Mouse (Mus musculus) limb, embryonic 12.5 days (tissue): ENCODE measurements around the gene Tmprss11a. TPM values are rescaled to one million over a fixed set of nuclear protein-coding genes. Genes with fewer than 3 reads are reported as not detected.

Source experiments
- ATAC-seq: fragments of 200-750 bp; cut with Nextera tagmentation; 2 replicates; pipeline ENCODE4 v1.8.0; 2017; ENCODE audit warnings: low read depth, moderate TSS enrichment; ENCODE audit not compliant: insufficient number of reproducible peaks, insufficient read depth, low FRiP score, low TSS enrichment
- H3K27ac ChIP-seq: fragments of 300-500 bp; sonication (generic); 2 replicates; pipeline ENCODE4 v1.5.1; 2016; ENCODE audit warnings: mild to moderate bottlenecking, moderate library complexity
- H3K27me3 ChIP-seq: fragments of 300-500 bp; sonication (generic); 2 replicates; pipeline ENCODE4 v1.6.1; 2016; ENCODE audit warnings: mild to moderate bottlenecking, moderate library complexity
- H3K36me3 ChIP-seq: fragments of 300-500 bp; sonication (generic); 2 replicates; pipeline ENCODE4 v1.6.1; 2016; ENCODE audit warnings: mild to moderate bottlenecking, moderate library complexity
- H3K4me1 ChIP-seq: fragments of 300-500 bp; sonication (generic); replicated peaks from 2 replicates; pipeline ENCODE4 v1.6.1; 2016
- H3K4me2 ChIP-seq: fragments of 300-500 bp; sonication (generic); 2 replicates; pipeline ENCODE4 v1.6.1; 2016; ENCODE audit warnings: mild to moderate bottlenecking, moderate library complexity
- H3K4me3 ChIP-seq: fragments of 300-500 bp; sonication (generic); replicated peaks from 2 replicates; pipeline ENCODE4 v1.5.1; 2016; ENCODE audit warnings: mild to moderate bottlenecking
- H3K9ac ChIP-seq: fragments of 300-500 bp; sonication (generic); replicated peaks from 2 replicates; pipeline ENCODE4 v1.6.1; 2016; ENCODE audit warnings: mild to moderate bottlenecking, moderate library complexity
- H3K9me3 ChIP-seq: fragments of 300-500 bp; sonication (generic); 2 replicates; pipeline ENCODE4 v1.6.1; 2016; ENCODE audit warnings: mild to moderate bottlenecking, moderate library complexity
- WGBS: fragments of 180-500 bp; shearing (Covaris S2); methylation state at CpG from one replicate; pipeline ENCODE4 v1.1.7; 2016; 5-methylcytosine and 5-hydroxymethylcytosine counted together
- polyA plus RNA-seq: library from polyadenylated mRNA; unstranded; fragments of >200 nt; fragmentation: Nextera tagmentation; extraction: Ambion mirVana; gene quantifications from 2 replicates; pipeline ENCODE4 v1.2.1, GENCODE M21; 2016

Gene Tmprss11a
- polyA plus RNA-seq: not detected in 2 replicates

DNA sequence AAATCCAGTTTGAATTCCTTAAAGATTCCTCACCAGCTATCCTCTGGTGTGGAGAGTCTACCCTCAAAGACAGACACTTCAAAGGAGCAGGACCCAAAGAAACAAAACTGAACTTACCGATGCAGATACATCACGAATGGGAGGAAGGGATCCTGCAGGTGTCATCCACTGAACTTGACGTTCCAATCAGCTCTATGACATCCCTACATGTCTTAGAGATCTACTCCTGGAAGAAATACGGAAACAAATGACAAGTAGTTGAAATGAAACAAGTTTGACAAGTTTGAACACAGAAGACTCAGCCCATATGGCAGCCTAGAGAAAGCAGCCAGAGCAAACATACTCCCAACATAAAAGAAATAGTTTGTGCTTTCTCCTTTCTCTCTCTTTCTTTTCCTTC lies at the start of gene Tmprss11a:
Gene Tmprss11a (minus strand): TSS at position 101 of the 400 bp plus-strand sequence.
- no peak within 1 kb of the TSS for H3K4me2 ChIP-seq
- H3K4me3 ChIP-seq: no peak within 1 kb of the TSS
- no peaks in the 10 kb centered on the region for H3K4me1 ChIP-seq
- H3K36me3 ChIP-seq: no peaks in the 10 kb centered on the region
- H3K9me3 ChIP-seq: no peaks in the 10 kb centered on the region
- no peak within 1 kb of the TSS for H3K27ac ChIP-seq
- no peak within 1 kb of the TSS for H3K9ac ChIP-seq
- no peaks in the 10 kb centered on the region for H3K27me3 ChIP-seq
- 71% methylated on average over 4 of the region's 4 CpGs for WGBS
- ATAC-seq: no peak

DNA sequence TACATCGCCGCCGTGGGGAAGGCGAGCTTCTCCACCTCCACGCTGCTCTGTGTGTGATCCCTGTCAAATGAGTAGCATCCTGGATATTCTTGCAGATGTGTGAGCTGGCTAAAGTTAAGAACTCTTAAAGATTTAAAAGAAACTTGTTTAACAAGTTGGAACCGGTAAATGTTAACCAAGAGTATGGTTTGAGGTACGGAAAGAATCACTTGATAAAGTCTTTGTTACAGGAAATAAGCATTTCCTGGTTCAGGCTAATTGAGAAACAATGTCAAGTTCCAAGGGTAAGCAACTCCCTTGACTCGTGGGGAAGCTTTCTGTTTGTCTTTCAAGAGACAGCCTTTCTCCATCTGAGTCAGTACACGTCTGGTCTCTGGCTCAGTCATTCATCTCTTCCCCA lies 49.7 kb upstream of the Tmprss11a start, which contains the start of gene Tmprss11g:
Gene Tmprss11g (minus strand): TSS at position 101 of the 400 bp plus-strand sequence.
- H3K27me3 ChIP-seq: no peaks in the 10 kb centered on the region
- no peak within 1 kb of the TSS for H3K9ac ChIP-seq
- H3K36me3 ChIP-seq: no peaks in the 10 kb centered on the region
- ATAC-seq: no peak
- H3K4me2 ChIP-seq: no peak within 1 kb of the TSS
- H3K9me3 ChIP-seq: no peaks in the 10 kb centered on the region
- no peak within 1 kb of the TSS for H3K4me3 ChIP-seq
- 76% methylated on average over 9 of the region's 9 CpGs for WGBS
- no peaks in the 10 kb centered on the region for H3K4me1 ChIP-seq
- no peak within 1 kb of the TSS for H3K27ac ChIP-seq

DNA sequence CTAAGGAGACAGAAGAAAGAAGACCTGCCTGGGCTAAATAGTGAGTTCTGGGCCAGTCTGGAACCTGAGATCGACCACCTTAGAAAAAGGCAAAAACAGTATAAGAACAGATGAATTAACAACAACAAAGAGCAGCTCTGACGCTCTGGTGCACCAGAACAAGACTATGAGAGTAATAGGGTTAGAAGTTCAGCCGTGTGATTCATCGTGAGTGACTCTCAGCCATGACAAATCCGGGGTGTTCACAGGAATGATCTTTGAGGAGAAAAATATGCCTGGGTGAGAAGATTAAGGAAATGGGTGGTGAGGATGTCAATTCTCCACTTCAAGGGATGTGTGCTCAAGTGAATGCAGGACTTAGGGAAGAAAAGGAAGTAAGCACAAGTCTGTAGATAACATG lies 42.7 kb upstream of the Tmprss11a start:
- 79% methylated on average over 5 of the region's 5 CpGs for WGBS
- H3K4me1 ChIP-seq: no peaks in the 10 kb centered on the region
- ATAC-seq: no peak

DNA sequence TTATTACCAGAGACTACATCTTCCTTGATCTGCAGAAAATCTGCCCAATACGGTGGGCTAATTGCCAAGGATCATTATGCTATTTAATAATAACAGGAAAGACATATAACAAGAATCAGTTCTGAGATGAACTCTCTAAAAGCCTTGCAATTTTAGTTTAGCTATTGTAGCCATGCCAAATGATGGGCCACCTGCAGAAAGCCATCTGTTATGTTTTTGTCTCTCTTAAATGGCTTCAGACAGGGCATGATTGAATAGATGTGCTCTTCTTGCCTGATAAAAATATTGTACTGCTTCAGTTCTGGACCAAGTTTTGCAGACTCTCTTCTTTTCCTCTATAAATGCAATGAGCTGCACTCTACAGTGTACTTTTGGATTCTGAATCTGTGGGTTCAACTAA lies 24.7 kb upstream of the Tmprss11a start:
- Histone ChIP-seq H3K9ac (no peak overlapping the region), H3K36me3 (no peaks in the 10 kb centered on the region), H3K4me3 (no peak overlapping the region), H3K4me2 (no peak overlapping the region), H3K9me3 (no peaks in the 10 kb centered on the region), H3K27ac (no peak overlapping the region), H3K4me1 (no peaks in the 10 kb centered on the region), H3K27me3 (no peaks in the 10 kb centered on the region)
- WGBS: 77% methylated on average over 1 of the region's 1 CpGs
- ATAC-seq: no peak

More for the DNA sequence above, 42.7 kb upstream of the Tmprss11a start:
- Histone ChIP-seq H3K4me2 (no peak overlapping the region), H3K4me3 (no peak overlapping the region), H3K27ac (no peak overlapping the region), H3K9ac (no peak overlapping the region), H3K9me3 (no peaks in the 10 kb centered on the region), H3K27me3 (no peaks in the 10 kb centered on the region), H3K36me3 (no peaks in the 10 kb centered on the region)

DNA sequence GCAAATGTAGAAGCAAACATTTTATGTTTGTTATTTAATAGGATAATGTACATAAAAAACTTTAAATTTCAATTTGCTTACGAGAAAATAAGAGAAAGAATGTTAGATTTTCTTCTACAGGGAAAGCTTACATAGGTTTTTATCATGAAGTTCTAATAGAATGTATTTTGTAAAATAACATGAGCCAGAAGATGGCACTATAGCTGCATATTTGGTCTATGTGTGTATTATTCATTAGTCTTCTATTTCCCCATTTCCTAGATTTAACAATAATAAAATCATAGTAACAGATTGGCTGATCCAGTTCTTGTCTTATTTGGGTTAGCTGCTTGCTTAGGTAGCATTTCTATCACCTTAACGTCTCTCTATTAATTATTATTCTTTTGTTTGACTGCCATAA lies 13.8 kb upstream of the Tmprss11a start:
- ATAC-seq: no peak

DNA sequence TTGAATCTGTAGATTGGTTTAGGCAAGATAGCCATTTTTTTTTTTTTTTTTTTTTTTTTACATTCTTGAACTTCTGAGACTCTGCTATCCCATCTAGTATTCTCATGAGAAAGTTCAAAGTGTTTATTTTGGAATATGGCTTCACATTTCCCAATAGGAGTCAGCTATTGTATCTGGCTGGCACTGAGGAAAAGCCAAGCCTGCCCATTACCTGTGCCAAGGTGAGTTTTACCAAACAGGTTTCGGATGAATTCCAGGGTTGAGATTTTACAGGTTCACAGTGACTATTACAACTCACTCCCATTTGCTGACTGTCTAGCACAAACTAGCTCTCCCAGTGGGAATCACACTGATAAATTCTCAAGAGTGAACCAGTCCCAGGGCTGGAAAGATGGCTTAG lies 13.2 kb upstream of the Tmprss11a start:
- Histone ChIP-seq H3K9me3 (no peaks in the 10 kb centered on the region), H3K9ac (no peak overlapping the region), H3K4me3 (no peak overlapping the region), H3K36me3 (no peaks in the 10 kb centered on the region), H3K4me1 (no peaks in the 10 kb centered on the region), H3K4me2 (no peak overlapping the region), H3K27ac (no peak overlapping the region), H3K27me3 (no peaks in the 10 kb centered on the region)
- no peak for ATAC-seq
- WGBS: 82% methylated on average over 1 of the region's 1 CpGs

More for the DNA sequence above, 13.8 kb upstream of the Tmprss11a start:
- Histone ChIP-seq H3K4me2 (no peak overlapping the region), H3K9me3 (no peaks in the 10 kb centered on the region), H3K36me3 (no peaks in the 10 kb centered on the region), H3K27me3 (no peaks in the 10 kb centered on the region), H3K4me1 (no peaks in the 10 kb centered on the region), H3K27ac (no peak overlapping the region), H3K4me3 (no peak overlapping the region), H3K9ac (no peak overlapping the region)
- WGBS: 78% methylated on average over 2 of the region's 2 CpGs

DNA sequence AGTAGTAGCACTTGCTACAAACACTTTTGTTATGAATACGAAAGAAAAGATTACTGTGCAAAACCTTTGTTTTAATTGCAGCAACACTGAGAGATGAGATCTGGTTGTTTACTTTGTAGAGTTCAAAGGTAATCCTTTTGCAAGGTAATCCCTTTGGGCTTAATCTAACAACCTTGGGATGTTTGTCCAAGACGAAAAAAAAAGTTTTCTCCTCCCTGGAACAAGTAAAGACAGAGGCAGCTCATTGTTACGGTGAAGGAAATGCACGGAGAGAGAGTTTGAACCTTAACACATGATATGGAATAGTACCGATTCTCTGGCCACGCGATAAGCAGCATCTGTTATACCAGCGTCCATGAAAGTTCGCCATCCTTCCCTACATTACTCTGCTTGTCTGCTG lies 5.1 kb upstream of the Tmprss11a start:
- 85% methylated on average over 9 of the region's 9 CpGs for WGBS
- Histone ChIP-seq H3K9ac (no peak overlapping the region), H3K27ac (no peak overlapping the region), H3K36me3 (no peaks in the 10 kb centered on the region), H3K27me3 (no peaks in the 10 kb centered on the region), H3K4me2 (no peak overlapping the region), H3K4me1 (no peaks in the 10 kb centered on the region), H3K4me3 (no peak overlapping the region), H3K9me3 (no peaks in the 10 kb centered on the region)
- ATAC-seq: no peak

DNA sequence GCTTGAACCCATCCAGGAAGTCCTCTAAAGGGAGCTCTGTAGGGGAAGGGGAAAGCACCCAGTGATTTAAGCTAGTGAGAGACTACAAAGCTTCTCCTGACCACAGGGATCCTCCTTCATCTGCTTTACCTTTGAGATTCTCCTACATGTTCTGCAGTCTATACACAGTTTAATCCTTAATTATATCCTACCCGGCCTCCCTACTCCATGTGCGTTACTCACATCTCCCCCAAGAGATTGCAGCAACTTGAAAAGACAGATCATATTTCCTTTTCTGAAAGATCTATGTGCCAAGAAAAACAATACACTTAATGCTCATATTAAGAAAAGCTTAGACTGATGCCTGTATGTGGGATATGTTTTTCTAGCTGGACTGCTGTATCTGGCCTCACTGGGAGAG lies 29.5 kb downstream of the Tmprss11a start:
- H3K9ac ChIP-seq: no peak overlapping the region
- no peak overlapping the region for H3K4me3 ChIP-seq
- no peaks in the 10 kb centered on the region for H3K27me3 ChIP-seq
- no peak for ATAC-seq
- no peaks in the 10 kb centered on the region for H3K36me3 ChIP-seq
- no peak overlapping the region for H3K4me2 ChIP-seq
- 55% methylated on average over 2 of the region's 2 CpGs for WGBS
- H3K4me1 ChIP-seq: no peaks in the 10 kb centered on the region
- H3K9me3 ChIP-seq: no peaks in the 10 kb centered on the region
- H3K27ac ChIP-seq: no peak overlapping the region

DNA sequence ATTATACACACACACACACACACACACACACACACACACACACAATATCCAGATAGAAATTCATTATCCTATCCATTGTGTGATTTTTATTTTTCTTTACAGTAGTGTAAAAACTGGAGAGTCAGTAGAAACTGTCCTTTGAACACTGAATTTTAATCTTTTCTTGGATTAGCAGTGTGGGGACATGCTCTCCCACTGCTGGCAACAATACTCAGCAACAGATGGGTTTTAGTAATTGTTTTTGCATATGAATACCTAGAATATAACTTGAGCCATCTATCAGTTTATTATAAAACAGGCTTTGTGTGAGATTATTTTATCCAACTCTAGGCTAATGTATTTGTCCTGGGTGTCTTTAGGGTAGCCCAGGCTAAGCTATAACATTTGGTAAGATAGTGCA lies 30.2 kb downstream of the Tmprss11a start:
- no peak for ATAC-seq
- Histone ChIP-seq H3K9me3 (no peaks in the 10 kb centered on the region), H3K4me1 (no peaks in the 10 kb centered on the region), H3K36me3 (no peaks in the 10 kb centered on the region), H3K27me3 (no peaks in the 10 kb centered on the region), H3K4me3 (no peak overlapping the region), H3K27ac (no peak overlapping the region), H3K4me2 (no peak overlapping the region), H3K9ac (no peak overlapping the region)

DNA sequence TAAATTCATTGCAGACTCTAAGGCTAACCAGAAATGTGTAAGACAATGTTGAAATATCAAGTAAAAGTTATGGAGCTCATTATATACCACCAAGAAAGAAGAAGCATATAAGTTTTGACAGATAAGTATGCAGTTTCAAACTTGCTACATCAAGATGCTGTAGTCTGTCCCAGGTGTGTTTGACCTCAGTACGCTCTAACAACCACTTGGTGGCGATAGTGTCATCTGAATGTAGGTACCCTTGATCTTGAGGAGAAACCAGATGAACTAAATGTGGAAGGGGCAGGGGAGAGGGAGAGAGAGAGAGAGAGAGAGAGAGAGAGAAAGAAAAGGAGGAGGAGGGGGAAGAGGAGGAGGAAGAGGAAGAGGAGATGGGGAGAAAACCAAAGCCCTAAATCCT lies 36.1 kb downstream of the Tmprss11a start:
- no peak for ATAC-seq
- no peak overlapping the region for H3K4me2 ChIP-seq
- WGBS: 2% methylated on average over 2 of the region's 2 CpGs

DNA sequence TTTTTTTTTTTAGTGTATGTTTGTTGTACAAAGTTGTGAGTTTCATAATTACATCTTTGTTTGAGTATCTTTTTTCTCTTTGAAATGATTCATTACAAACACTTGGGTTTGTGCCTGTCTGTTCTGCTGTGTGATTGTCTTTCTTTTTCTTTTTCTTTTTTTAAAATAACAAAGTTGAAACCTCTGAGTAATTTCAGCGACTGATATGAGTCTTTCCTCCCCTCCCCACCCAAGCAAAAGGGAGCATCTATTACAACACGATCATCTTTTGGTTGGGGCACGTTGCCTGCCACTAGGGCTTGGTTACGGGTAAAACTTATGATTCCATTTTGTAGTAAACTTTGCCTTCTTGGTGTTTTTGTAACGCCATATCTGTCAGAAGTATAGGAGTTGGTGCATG lies 37.7 kb downstream of the Tmprss11a start:
- ATAC-seq: no peak
- no peak overlapping the region for H3K9ac ChIP-seq
- no peaks in the 10 kb centered on the region for H3K27me3 ChIP-seq
- 78% methylated on average over 5 of the region's 5 CpGs for WGBS
- no peak overlapping the region for H3K4me3 ChIP-seq
- H3K27ac ChIP-seq: no peak overlapping the region
- no peak overlapping the region for H3K4me2 ChIP-seq
- H3K36me3 ChIP-seq: no peaks in the 10 kb centered on the region
- H3K9me3 ChIP-seq: no peaks in the 10 kb centered on the region
- no peaks in the 10 kb centered on the region for H3K4me1 ChIP-seq

More for the DNA sequence above, 36.1 kb downstream of the Tmprss11a start:
- H3K27ac ChIP-seq: no peak overlapping the region
- H3K27me3 ChIP-seq: no peaks in the 10 kb centered on the region
- no peak overlapping the region for H3K4me3 ChIP-seq
- no peaks in the 10 kb centered on the region for H3K36me3 ChIP-seq
- H3K9ac ChIP-seq: no peak overlapping the region
- no peaks in the 10 kb centered on the region for H3K4me1 ChIP-seq
- no peaks in the 10 kb centered on the region for H3K9me3 ChIP-seq

DNA sequence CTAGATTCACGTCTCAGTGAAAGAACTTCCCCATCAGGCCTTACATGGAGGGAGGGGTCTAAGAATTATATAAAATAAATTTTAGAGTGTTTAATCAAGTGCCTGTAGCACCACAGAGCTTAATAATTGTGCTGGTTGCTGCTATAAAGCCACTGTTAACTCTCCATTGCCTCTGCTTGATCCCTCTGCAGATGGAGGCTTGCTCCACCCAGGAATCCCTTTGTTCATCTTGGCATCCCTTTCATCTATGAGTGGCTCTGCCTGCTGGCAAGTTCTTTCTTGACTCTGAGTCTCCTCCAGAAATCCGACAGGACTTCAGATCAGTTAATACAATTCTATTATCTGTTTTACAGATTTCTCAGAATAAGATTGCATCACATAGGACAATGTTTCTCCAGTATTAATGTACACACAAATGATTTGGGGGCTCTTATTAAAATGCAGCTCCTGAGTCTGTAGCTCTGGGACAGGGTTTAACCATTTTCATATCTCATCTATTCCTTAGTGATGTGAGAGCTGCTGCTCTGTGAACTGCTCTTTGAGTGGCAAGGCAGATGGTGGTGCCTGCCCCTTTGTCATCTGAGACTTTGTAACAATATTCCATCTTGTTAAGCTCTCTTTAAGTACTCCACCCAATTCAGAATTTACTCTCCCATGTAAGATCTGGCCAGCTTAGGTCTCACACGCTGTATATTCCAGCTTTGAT lies 47.3 kb downstream of the Tmprss11a start:
- Histone ChIP-seq H3K9me3 (no peaks in the 10 kb centered on the region), H3K4me1 (no peaks in the 10 kb centered on the region), H3K4me3 (no peak overlapping the region), H3K4me2 (no peak overlapping the region), H3K36me3 (no peaks in the 10 kb centered on the region), H3K9ac (no peak overlapping the region), H3K27me3 (no peaks in the 10 kb centered on the region), H3K27ac (no peak overlapping the region)
- 55% methylated on average over 3 of the region's 3 CpGs for WGBS
- no peak for ATAC-seq
